Mouse (Mus musculus): ENCODE measurements around the gene Olfr315.

GRCm38 (mm10) chr11:58752434-58752833 lies 20.6 kb upstream of the Olfr315 start, which contains the start of gene Olfr316:
- TF ChIP-seq CTCF (IDR thresholded peaks at IDR 0.05; ENCODE audit: low read depth) (no peak), EP300 (IDR thresholded peaks at IDR 0.05; ENCODE audit: low read depth) (no peak)

Measured in heart, postnatal 0 days (tissue).